Mouse (Mus musculus) T-helper 1 cell (primary cell): ENCODE measurements around the gene Unc5cl.

Experiments used
- in situ Hi-C: fragments of 300-600 bp; cut with MboI, MseI; formaldehyde crosslinking; loops from one replicate; pipeline ENCODE4 v1.15.1; 2025; ENCODE audit warnings: high pct_unique_total_duplicates

The Unc5cl gene

GRCm38 (mm10) chr17:48430394-48430793 is 24.3 kb upstream of the Unc5cl start:
- in situ Hi-C loops: no loop called here

- in situ Hi-C loops: no loop called here
Measured at GRCm38 (mm10) chr17:48431054-48431453, 23.6 kb upstream of the Unc5cl start.

GRCm38 (mm10) chr17:48432158-48432980 is 22.3 kb upstream of the Unc5cl start, which contains the start of gene Apobec2:
Gene Apobec2, minus strand, starts transcription at chr17:48432930.
- in situ Hi-C loops: no loop called here

GRCm38 (mm10) chr17:48433006-48433655 is 21.6 kb upstream of the Unc5cl start:
- in situ Hi-C loops: no loop called here

GRCm38 (mm10) chr17:48433689-48434330 is 20.9 kb upstream of the Unc5cl start:
- in situ Hi-C loops: no loop called here

- in situ Hi-C loops: no loop called here
Measured at GRCm38 (mm10) chr17:48434479-48434878, 20.2 kb upstream of the Unc5cl start.

GRCm38 (mm10) chr17:48436487-48436886 is 18.2 kb upstream of the Unc5cl start:
- in situ Hi-C loops: no loop called here

- in situ Hi-C loops: no loop called here
Measured at GRCm38 (mm10) chr17:48437421-48437911, 17.2 kb upstream of the Unc5cl start.

GRCm38 (mm10) chr17:48442745-48443457 is 11.8 kb upstream of the Unc5cl start:
- in situ Hi-C loops: no loop called here

GRCm38 (mm10) chr17:48443542-48444145 is 11.1 kb upstream of the Unc5cl start:
- in situ Hi-C loops: no loop called here

GRCm38 (mm10) chr17:48447675-48448074 is 7.0 kb upstream of the Unc5cl start:
- in situ Hi-C loops: no loop called here

- in situ Hi-C loops: loop anchor here (10.0 kb wide), 1 partner anchor 1474 kb away; no protein-coding TSS in a partner anchor
Measured at GRCm38 (mm10) chr17:48450666-48451352, 3.9 kb upstream of the Unc5cl start.

GRCm38 (mm10) chr17:48451353-48451675 is 3.4 kb upstream of the Unc5cl start, which contains the start of gene Tspo2:
Gene Tspo2, minus strand, starts transcription at chr17:48451522.
- in situ Hi-C loops: loop anchor here (10.0 kb wide), 1 partner anchor 1473 kb away; no protein-coding TSS in a partner anchor

- in situ Hi-C loops: loop anchor here (10.0 kb wide), 1 partner anchor 1473 kb away; no protein-coding TSS in a partner anchor
Measured at GRCm38 (mm10) chr17:48451753-48452444, 2.8 kb upstream of the Unc5cl start.

GRCm38 (mm10) chr17:48453489-48453888 is 1.2 kb upstream of the Unc5cl start:
- in situ Hi-C loops: loop anchor here (10.0 kb wide), 1 partner anchor 1471 kb away; no protein-coding TSS in a partner anchor

- in situ Hi-C loops: loop anchor here (10.0 kb wide), 1 partner anchor 1471 kb away; no protein-coding TSS in a partner anchor
Measured at GRCm38 (mm10) chr17:48454190-48454589, 511 bp upstream of the Unc5cl start.

GRCm38 (mm10) chr17:48455955-48456354 is 1.3 kb downstream of the Unc5cl start:
- in situ Hi-C loops: loop anchor here (10.0 kb wide), 1 partner anchor 1469 kb away; no protein-coding TSS in a partner anchor

- in situ Hi-C loops: loop anchor here (10.0 kb wide), 1 partner anchor 1467 kb away; no protein-coding TSS in a partner anchor
Measured at GRCm38 (mm10) chr17:48457971-48458653, 3.4 kb downstream of the Unc5cl start.

GRCm38 (mm10) chr17:48462096-48462495 is 7.4 kb downstream of the Unc5cl start:
- in situ Hi-C loops: no loop called here
